Mouse (Mus musculus): ENCODE results near the gene Klhl1. TPM values are rescaled to one million over a fixed set of nuclear protein-coding genes. Genes with fewer than 3 reads are reported as not detected.

Gene Klhl1
- not detected in 2 replicates for polyA plus RNA-seq (2015; fragmentation: Nextera tagmentation; extraction: Ambion mirVana)

DNA sequence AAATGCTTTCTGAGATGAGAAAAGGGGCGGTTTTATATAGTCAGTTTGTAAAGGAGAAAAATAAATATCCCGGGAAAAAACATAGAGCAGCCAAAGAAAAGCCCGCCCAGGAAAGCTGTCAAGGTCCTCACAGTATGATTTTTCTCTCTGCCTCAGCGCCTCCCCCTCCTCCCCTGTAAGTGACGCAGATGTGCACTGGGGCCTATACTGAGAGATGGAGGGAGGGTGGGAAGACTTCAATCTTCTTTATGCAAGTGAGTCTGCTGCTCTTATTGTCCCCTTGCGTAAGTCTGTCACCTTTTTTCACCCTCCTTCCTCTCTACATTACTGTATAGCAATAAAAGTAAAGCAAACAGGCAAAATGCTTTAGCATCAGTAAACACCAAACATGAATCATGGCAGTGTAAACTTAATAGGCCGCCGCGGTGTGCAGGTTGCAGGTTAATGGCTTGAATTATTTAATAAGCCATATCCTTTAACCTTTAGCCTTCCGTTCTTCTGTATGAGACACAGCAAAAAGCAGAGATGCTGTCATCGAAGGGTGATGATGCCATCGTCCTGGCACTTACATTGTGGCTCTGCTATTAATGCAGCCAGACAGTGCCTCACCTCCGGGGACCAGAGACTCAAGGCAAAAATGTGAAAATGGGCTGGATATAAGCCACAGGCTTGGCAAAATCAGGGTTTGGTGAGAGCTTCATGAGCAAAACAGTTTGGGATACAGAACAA is at the start of gene Klhl1:
Klhl1 (minus strand) TSS at position 149 of the 729 bp plus-strand sequence.
- Histone ChIP-seq H3K9me3 (ENCODE audit: low read length) (no peaks in the 10 kb centered on the region), H3K27me3 (ENCODE audit: insufficient read depth, low read length) (peaks cover 3% of the 10 kb centered on the region; the same call in 1 of the 2 replicates), H3K4me2 (ENCODE audit: low read depth, low read length) (no peak within 1 kb of the TSS), H3K4me3 (ENCODE audit: low read depth, low read length) (no peak within 1 kb of the TSS), H3K4me1 (ENCODE audit: insufficient read depth) (no peaks in the 10 kb centered on the region), H3K9ac (replicated peaks) (no peak within 1 kb of the TSS), H3K27ac (ENCODE audit: low read depth) (no peak within 1 kb of the TSS), H3K36me3 (replicated peaks; ENCODE audit: insufficient read depth, low read length) (no peaks in the 10 kb centered on the region)
- no peak for ATAC-seq
- no peak for TF ChIP-seq EP300 (IDR thresholded peaks at IDR 0.05; ENCODE audit: low read depth)
- TF ChIP-seq CTCF (IDR thresholded peaks at IDR 0.05; ENCODE audit: low read depth): no peak
- 49% methylated on average over 13 of the region's 13 CpGs for WGBS (ENCODE audit: insufficient replicate concordance)
- no peak for DNase-seq

DNA sequence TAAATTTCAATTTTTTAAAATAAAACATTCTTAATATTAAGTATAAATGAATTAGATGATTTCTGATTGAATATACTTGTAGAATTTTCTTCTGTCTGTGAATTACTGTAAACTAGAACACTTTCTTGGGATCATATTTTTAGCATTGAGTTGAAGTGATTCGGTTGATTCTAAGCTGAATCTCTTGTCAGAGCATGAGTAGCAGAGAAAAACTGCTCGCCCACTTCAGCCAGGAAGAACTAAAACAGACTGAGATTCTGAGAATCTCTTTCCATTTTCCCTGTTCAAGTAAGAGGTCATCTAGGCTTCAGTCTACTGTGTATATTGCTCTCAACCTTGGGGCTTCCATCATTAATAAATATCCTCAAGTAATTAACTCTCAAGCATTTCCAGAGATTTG is 34.8 kb upstream of the Klhl1 start:
- H3K4me3 ChIP-seq (ENCODE audit: low read depth, low read length): no peak overlapping the region
- H3K9ac ChIP-seq (replicated peaks): no peak overlapping the region
- H3K27me3 ChIP-seq (ENCODE audit: insufficient read depth, low read length): no peaks in the 10 kb centered on the region
- H3K36me3 ChIP-seq (replicated peaks; ENCODE audit: insufficient read depth, low read length): no peaks in the 10 kb centered on the region
- H3K27ac ChIP-seq (ENCODE audit: low read depth): no peak overlapping the region
- no peak for DNase-seq
- TF ChIP-seq EP300 (IDR thresholded peaks at IDR 0.05; ENCODE audit: low read depth) (no peak), CTCF (IDR thresholded peaks at IDR 0.05; ENCODE audit: low read depth) (no peak)
- WGBS (ENCODE audit: insufficient replicate concordance): 74% methylated on average over 2 of the region's 2 CpGs
- H3K4me2 ChIP-seq (ENCODE audit: low read depth, low read length): no peak overlapping the region
- H3K9me3 ChIP-seq (ENCODE audit: low read length): no peaks in the 10 kb centered on the region
- no peak for ATAC-seq
- no peaks in the 10 kb centered on the region for H3K4me1 ChIP-seq (ENCODE audit: insufficient read depth)

DNA sequence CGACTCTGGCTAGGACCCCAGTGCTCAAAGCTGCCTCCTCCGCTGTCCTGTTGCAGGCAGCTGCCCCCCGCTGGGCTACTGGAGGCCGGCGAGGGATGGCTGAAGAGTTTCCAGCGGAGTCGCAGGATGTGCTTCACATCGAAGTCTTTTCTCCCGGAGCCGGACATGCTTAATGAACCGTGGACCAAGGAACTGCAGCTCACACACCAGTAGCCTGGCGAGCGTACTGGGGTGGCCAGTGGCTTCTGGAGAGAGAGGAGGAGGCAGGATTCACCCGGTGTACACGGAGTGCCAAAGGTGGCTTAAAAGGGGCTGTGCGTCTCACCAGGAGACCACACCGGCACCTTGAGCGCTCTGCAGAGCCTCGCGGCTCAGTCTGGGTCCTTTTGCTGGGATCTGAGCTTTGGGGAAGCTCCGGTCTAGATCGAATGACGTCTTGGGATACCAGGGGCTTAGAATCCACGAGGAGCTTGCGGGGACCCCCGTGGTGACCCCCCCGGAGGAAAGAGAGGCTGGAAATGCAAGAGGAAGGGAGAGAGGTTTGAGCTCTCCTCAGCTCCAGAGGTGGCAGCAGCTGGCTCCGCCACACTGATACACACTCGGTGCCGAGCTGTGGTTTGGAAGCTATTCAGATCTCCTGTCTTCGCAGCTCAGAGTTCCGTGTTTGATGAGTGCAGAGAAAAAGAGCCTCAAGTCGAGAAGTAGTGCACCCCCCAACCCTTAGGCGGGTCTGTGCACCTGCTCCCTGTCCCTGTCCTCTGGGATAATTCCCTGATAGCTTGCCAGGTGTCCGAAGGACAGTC is 550 bp downstream of the Klhl1 start:
- no peak for ATAC-seq
- Histone ChIP-seq H3K4me1 (ENCODE audit: insufficient read depth) (no peaks in the 10 kb centered on the region), H3K4me3 (ENCODE audit: low read depth, low read length) (no peak overlapping the region), H3K4me2 (ENCODE audit: low read depth, low read length) (no peak overlapping the region), H3K36me3 (replicated peaks; ENCODE audit: insufficient read depth, low read length) (no peaks in the 10 kb centered on the region), H3K9me3 (ENCODE audit: low read length) (no peaks in the 10 kb centered on the region), H3K9ac (replicated peaks) (no peak overlapping the region), H3K27me3 (ENCODE audit: insufficient read depth, low read length) (peaks cover 3% of the 10 kb centered on the region; the same call in 1 of the 2 replicates), H3K27ac (ENCODE audit: low read depth) (no peak overlapping the region)
- WGBS (ENCODE audit: insufficient replicate concordance): 5% methylated on average over 35 of the region's 35 CpGs
- TF ChIP-seq EP300 (IDR thresholded peaks at IDR 0.05; ENCODE audit: low read depth) (no peak), CTCF (IDR thresholded peaks at IDR 0.05; ENCODE audit: low read depth) (no peak)
- no peak for DNase-seq

DNA sequence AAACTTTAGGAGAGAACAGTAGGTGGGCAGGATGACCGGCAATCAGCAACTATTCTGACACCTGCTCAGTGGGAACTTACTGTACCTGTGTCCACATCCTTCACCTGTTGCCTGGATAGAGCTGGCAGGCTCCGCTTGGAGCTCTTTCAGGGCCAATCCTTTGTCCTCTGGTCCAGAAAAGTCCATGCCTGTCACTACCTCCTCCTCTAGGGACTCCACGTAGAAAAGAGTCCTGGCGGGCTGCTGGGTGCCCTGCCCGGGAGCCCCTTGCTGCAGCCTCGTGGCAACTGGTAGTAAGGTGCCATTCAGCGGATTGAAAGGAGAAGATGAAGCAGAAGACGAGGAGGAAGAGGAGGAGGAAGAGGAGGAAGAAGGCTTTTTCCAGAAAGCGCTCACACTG is 1.2 kb downstream of the Klhl1 start:
- Histone ChIP-seq H3K4me1 (ENCODE audit: insufficient read depth) (no peaks in the 10 kb centered on the region), H3K27ac (ENCODE audit: low read depth) (no peak overlapping the region), H3K9ac (replicated peaks) (no peak overlapping the region), H3K4me3 (ENCODE audit: low read depth, low read length) (no peak overlapping the region), H3K4me2 (ENCODE audit: low read depth, low read length) (no peak overlapping the region), H3K36me3 (replicated peaks; ENCODE audit: insufficient read depth, low read length) (no peaks in the 10 kb centered on the region), H3K9me3 (ENCODE audit: low read length) (no peaks in the 10 kb centered on the region), H3K27me3 (ENCODE audit: insufficient read depth, low read length) (peaks cover 3% of the 10 kb centered on the region; the same call in 1 of the 2 replicates)
- no peak for TF ChIP-seq CTCF (IDR thresholded peaks at IDR 0.05; ENCODE audit: low read depth)
- TF ChIP-seq EP300 (IDR thresholded peaks at IDR 0.05; ENCODE audit: low read depth): no peak
- DNase-seq: no peak
- no peak for ATAC-seq
- WGBS (ENCODE audit: insufficient replicate concordance): 10% methylated on average over 9 of the region's 9 CpGs

DNA sequence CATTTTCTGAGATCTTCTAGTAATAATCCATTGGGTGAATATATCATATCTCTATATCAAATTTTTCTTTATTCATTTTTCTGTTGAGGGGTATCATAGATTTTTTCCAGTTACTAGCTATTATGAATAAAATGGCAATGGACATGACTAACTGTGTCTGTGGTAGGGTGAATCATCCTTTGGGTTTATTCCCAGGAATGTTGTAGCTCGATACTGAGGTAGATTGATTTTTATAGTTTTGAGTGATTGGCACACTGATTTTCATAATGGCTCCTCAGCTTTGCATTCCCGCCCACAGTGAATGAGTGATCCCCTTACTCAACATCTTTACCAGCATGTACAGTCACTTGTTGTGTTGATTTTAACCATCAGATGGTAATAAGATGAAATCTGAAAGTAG is 19.0 kb downstream of the Klhl1 start:
- no peak for DNase-seq
- Histone ChIP-seq H3K4me3 (ENCODE audit: low read depth, low read length) (no peak overlapping the region), H3K4me2 (ENCODE audit: low read depth, low read length) (no peak overlapping the region), H3K27ac (ENCODE audit: low read depth) (no peak overlapping the region), H3K9ac (replicated peaks) (no peak overlapping the region), H3K27me3 (ENCODE audit: insufficient read depth, low read length) (no peaks in the 10 kb centered on the region), H3K36me3 (replicated peaks; ENCODE audit: insufficient read depth, low read length) (no peaks in the 10 kb centered on the region), H3K4me1 (ENCODE audit: insufficient read depth) (no peaks in the 10 kb centered on the region), H3K9me3 (ENCODE audit: low read length) (no peaks in the 10 kb centered on the region)
- 66% methylated on average over 2 of the region's 2 CpGs for WGBS (ENCODE audit: insufficient replicate concordance)
- no peak for ATAC-seq
- no peak for TF ChIP-seq CTCF (IDR thresholded peaks at IDR 0.05; ENCODE audit: low read depth)
- TF ChIP-seq EP300 (IDR thresholded peaks at IDR 0.05; ENCODE audit: low read depth): no peak

DNA sequence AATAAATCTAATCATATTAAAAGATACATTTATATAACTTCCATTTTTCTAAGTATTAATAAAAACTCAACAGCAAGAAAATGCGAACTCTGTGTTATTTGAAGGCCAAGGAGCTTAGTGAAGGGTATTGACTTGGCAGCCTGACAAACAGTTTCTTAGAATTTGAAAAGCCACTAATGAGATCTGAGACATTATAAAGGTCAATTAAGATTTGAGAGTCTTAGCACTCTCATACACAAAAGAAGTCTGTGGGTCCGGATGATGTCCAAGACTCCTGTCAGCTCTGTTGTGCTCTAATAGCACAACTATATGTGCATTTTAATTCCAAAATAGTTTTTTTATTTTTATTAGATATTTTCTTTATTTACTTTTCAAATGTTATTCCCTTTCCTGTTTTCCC is 47.1 kb downstream of the Klhl1 start:
- ATAC-seq (no peak), DNase-seq (no peak)
- H3K9ac ChIP-seq (replicated peaks): no peak overlapping the region
- H3K36me3 ChIP-seq (replicated peaks; ENCODE audit: insufficient read depth, low read length): no peaks in the 10 kb centered on the region
- H3K4me1 ChIP-seq (ENCODE audit: insufficient read depth): no peaks in the 10 kb centered on the region
- no peaks in the 10 kb centered on the region for H3K9me3 ChIP-seq (ENCODE audit: low read length)
- no peak overlapping the region for H3K4me2 ChIP-seq (ENCODE audit: low read depth, low read length)
- H3K27ac ChIP-seq (ENCODE audit: low read depth): no peak overlapping the region
- H3K4me3 ChIP-seq (ENCODE audit: low read depth, low read length): no peak overlapping the region
- WGBS (ENCODE audit: insufficient replicate concordance): 77% methylated on average over 2 of the region's 2 CpGs
- TF ChIP-seq CTCF (IDR thresholded peaks at IDR 0.05; ENCODE audit: low read depth) (no peak), EP300 (IDR thresholded peaks at IDR 0.05; ENCODE audit: low read depth) (no peak)
- no peaks in the 10 kb centered on the region for H3K27me3 ChIP-seq (ENCODE audit: insufficient read depth, low read length)

All from liver, postnatal 0 days (tissue).